Mouse (Mus musculus) CH12F3 (cell line): Measurements from ENCODE around the gene Ndufa5.

Source experiments
- in situ Hi-C: fragments of 300-500 bp; cut with MboI; formaldehyde crosslinking; loops from 2 replicates; pipeline ENCODE4 v1.14.3; 2020; ENCODE audit warnings: low sequenced_read_pairs

Gene Ndufa5

DNA sequence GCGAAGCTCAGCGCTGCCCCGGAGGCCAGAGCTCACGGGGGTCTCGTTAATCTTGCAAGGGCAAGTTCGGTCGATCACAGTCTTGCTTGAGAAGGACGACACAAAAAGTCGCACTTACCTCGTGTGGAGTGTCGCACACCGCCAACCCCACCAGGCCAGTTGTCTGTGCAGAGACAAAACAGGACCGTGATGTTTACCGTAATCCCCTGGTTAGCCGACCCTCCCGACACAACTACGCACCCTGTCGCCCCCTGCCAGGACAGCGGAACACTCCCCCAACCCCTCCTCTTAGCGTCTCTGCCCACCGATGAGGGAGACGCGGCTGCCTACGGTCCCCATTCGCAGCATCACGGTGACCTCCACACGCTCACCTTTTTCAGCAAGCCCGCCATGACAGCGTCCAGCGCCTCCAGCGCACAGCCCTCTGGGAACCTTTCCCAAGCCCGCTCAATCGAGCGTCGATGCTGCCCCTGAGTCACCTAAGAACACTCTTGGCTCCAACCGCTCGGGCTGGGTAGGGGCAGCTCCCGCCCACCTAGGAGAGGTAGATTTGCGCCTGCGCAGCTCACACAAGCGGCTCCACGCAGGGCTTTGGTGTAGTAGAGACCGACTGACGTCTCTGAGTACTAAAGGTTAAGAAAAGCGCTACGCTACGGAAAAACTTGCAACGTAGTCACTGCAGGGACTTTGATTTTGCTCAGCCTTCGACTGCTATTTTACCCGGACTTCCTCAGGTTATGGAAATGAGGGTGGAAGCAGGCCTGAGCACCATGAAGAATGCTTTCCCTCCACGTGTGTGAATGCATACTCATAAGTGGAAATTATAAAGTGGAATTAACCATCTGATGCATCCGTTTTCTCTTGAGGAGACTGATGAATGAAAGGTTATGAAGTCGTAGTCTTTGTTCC lies at the start of gene Ndufa5:
Gene Ndufa5, minus strand, starts transcription at position 859 of the 909 bp plus-strand sequence.
- in situ Hi-C loops = loop anchor here (10.0 kb wide), 1 partner anchor 97 kb away; no protein-coding TSS in a partner anchor

DNA sequence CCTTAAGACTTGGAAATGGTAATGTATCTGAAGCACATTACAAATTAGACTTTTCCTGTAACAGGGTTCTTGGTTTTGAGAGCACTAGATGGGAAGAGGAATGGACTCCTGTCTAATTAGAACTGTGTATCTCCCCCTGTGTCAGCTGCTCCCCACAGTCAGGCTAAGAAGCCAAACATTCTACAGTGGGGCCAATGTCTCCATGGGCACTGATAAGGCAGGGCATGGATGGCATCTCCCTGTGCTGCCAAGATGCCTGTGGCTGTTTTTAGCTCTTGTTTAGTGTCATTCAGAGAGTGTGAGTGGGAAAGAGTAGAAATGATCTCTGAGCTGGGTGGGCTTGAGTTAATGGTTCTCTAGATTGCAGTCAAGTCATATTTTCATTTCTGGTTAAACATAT lies 45.5 kb upstream of the Ndufa5 start:
- in situ Hi-C loops = no loop called here

DNA sequence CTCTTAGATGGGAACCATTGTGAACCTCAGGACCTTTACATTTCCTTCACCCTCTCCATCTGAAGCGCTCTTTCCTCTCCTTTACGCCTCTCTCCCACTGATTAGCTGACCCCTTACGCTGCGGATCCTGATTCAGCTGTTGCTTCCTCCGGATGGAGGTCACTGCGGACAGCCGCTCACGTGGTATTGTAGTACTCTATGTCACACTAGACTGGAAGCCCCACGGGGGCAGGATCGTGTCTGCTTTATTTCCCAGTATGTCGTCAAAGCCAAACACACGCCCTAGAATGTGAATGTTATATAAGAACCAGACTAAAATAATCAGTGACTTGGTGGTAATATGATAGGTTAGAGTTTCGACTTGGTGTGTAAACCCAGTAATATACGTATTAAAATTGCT lies 44.6 kb upstream of the Ndufa5 start:
- in situ Hi-C loops = no loop called here

DNA sequence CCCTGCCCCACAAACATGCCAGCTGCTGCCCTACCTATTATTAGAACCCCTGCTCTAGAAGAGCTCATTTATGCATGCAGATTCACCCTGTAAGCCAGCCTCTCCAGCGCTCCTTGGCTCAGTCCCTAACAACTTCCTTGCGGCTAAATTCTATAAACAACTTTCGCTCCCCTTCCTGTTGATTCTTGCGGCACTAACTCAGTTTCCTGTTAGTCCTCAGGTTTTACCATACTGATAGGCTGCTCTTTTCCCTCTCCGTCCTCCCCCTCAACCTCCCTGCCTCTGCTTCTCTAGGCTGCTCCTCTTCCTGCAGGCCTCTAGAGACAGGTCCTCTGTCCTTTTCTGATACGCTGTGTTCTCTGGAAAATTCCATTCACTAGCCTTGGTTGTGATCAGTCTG lies 43.3 kb upstream of the Ndufa5 start:
- in situ Hi-C loops = no loop called here

DNA sequence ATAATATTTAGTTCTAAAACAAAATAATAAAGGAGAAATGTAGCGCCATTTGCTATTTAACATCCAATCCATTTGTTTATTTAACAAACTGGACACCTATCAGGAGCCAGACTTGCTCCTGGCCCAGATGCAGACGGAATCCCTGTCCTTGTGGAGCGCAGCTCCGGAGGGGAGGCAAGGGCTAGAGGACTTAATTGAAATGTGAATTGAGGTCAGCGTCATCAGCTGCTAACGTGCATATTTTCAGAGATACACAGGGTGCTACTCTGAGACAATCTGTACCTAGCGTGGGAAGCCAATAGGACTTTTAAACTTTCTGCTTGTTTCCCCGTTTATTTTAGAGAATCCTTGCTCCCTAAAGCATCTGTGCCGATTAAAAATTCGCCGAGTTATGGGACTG lies 42.5 kb upstream of the Ndufa5 start:
- in situ Hi-C loops = no loop called here

DNA sequence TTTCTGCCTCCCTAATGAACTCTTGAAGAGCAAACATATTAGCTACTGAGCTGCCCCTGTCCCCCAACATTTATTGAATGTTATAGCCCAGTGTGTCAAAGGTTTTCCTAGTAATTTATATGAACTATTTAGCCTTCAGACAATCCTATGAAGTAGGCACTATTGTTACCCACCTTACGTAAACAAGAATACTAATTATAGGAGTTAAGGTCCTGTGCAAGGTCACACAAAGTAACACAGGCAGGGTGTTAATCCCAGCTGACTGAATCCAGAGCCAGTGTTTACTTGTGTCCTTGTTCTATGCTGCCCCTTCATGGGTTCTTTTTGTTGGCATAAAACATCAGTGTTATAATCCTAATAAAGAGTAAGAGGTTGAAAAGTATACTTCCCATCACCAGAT lies 41.9 kb upstream of the Ndufa5 start:
- in situ Hi-C loops = no loop called here

DNA sequence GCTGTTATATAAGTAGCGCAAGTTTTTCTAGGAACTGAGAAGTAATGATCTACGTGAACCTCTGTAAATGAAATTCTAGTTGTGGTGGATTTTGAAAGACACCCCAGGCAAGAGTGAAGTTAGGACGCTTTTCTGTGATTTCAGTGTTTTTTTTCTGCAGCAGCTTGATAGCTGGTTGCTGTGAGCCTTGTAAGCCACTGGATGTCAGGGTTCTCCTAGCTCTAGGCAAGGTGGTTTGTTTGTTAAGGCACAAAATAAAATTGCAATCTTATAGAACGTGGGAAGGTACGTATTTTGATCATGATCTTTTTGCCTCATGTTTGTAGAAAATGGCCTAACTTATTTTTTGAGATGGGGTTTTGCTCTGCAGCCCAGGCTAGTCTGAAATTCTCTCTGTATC lies 41.1 kb upstream of the Ndufa5 start:
- in situ Hi-C loops = no loop called here

DNA sequence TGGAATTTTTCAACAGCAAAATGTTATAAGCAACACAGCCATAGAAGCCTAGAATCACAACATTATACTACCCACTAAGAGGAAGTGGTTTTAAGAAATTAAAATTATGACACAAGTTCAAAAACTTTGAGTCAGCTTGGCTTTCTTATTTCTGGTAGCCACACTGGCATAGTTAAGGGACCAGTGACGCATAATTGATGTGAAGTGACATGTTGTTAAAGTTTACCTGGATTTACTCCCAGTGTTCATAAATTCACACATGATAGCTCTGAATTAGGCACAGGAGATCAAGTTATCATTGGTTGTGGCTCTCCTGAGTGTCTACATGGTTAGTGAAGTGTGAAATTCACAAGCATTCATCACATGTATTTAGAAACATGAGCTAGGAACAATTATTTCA lies 37.1 kb upstream of the Ndufa5 start:
- in situ Hi-C loops = no loop called here

DNA sequence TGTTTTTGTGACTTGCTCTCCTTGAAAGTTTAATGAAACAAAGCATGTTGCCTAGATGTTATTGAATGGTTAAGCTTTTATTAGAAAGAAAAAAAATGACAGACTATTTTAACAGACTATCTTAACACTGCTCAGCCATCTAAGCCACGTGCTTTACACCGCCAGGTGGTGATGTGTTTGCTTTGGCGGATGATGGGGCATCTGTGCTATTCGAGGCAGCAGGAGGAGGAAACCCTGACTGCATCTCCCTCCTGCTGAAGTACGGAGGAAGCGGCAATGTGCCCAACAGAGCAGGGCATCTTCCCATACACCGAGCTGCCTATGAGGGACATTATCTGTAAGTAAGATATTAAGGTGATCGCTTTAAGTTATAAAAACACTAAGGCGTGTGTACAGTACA lies 36.3 kb upstream of the Ndufa5 start:
- in situ Hi-C loops = no loop called here

DNA sequence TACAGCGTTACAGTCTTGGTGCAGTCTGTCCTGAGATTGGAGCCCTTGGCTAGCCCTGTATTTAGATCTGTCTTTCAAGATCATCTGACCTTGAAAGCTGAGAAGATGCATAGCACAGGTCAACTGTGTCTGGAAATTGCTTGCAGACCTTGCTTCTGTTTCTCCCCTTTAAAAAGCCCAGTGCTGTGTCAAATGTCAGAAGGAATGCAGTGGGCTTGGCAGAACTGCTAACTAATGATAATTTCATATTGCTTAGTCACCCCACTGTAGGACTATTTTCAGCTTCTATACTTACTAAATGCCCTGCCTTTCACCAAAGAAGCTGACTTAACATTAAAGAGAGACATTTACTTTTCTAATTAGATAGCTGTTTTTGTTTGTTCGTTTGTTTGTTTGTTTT lies 27.7 kb upstream of the Ndufa5 start:
- in situ Hi-C loops = no loop called here

DNA sequence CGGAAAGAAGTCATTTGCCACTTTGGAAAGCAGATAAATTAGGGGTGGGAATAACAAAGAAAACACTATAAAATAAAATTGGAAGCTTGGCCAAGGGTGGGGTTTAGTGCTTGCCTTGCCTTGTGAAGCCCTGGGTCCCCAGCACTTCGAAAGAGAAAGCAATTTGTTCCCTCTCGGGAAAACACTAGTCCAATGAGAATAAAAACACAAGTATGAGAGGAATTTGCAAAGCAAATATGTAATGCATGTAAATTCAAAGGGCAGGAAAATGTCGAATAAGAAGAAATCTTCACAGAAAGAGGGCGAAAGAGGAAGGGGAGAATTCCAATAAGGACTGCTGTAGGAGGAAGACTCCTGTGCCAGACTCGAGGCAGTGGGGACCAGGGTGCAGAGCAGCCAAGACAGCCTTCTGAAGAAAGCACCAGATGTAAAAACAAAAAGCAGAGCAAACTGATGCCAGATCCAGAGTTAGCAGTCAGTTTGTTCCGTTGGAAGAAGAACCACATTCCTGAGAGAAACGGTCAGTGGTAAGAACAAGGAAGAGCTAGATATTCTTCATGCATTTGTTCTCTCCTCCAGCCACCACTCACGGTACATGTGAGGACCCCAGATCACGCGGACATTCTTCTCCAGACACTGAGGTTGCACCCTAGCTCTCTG lies 26.7 kb upstream of the Ndufa5 start:
- in situ Hi-C loops = no loop called here

DNA sequence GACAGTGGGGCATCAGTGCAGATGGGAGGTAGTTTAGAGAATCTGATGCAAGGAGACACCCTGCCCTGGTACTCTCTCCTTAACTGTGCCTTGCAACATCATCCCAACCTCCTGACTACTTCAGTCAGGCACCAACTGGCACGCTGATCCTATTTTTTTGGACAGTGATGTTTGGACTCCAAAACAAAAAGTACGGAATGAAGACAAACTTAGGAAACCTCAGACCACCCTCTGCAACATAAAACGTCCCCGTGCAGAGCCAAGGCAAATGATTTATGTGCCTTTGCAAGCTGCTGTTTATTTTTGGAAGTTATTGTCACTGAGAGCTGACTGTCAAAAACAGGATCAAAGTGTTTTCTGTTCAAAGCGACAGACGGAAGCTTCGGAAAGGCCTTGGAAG lies 24.2 kb upstream of the Ndufa5 start:
- in situ Hi-C loops = no loop called here

DNA sequence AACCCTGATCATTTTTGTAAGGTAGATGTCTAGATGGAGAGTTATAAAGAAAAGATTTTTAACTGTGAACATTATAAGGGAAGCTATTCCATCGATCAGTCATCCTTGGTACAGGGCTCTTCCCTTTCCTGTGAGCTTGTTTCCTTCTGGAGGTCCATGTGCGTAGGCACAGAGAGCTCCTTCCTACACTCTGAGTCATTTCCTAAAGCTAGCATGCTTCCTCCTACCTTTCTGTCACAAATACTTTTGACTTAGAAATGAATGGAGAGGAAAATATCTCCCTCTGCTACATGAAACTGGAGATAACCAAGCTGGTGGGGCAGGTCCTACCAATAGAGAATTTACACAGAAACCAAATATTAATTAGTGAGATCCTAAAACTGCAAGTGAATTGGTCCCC lies 22.0 kb upstream of the Ndufa5 start:
- in situ Hi-C loops = loop anchor here (10.0 kb wide), 1 partner anchor 55 kb away; no protein-coding TSS in a partner anchor

DNA sequence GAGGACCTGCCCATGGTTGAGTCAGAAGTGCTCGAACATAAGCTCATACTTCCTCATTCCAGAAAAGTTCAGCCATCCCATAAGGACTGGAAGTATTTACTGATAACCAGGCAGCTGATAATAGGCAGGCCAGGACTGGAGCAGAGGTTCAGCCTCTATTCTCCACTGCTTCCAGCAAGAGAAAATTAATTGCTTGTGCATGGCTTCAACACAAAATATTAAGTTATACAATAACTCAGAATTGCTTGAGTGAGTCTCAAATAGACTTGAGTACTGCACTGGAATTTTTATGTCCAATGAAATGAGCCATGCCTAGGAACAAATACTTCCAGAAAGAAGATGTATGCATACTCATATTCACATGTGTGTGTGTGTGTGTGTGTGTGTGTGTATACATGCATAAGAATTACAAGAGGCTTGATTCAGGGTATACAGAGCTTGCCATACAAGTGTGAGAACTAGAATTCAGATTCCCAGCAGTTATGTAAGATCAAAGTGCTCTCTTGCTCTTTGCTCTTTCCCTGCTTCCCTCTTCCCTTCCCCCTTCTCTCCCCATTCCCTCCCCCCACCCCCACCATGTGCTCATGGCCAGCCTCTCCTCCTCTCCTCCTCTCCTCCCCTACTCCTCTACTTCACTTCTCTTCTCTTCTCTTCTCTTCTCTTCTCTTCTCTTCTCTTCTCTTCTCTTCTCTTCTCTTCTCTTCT lies 19.1 kb upstream of the Ndufa5 start:
- in situ Hi-C loops = loop anchor here (10.0 kb wide), 1 partner anchor 58 kb away; no protein-coding TSS in a partner anchor

DNA sequence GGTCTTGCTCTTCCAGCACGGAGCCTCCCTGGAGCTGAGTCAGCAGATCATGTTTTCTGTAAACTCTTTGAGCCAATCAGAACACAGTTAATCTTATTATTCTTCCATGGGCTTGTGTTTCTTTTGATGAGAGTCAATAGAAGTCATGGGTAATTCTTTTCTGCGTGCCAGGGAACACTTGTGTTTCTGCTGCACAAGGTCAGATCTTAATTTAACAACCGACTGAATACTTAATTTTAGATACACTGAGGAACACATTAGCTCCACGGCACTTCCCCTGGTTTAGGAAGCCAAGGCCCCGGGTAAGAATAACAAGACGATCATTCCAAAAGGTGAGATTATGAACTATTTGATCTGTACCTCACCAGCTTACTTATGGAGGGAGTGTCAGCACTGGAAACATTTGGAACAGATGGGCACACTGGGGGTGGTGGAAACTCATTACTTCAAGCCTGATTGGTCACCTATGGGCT lies 15.3 kb upstream of the Ndufa5 start:
- in situ Hi-C loops = loop anchor here (10.0 kb wide), 1 partner anchor 62 kb away; no protein-coding TSS in a partner anchor

DNA sequence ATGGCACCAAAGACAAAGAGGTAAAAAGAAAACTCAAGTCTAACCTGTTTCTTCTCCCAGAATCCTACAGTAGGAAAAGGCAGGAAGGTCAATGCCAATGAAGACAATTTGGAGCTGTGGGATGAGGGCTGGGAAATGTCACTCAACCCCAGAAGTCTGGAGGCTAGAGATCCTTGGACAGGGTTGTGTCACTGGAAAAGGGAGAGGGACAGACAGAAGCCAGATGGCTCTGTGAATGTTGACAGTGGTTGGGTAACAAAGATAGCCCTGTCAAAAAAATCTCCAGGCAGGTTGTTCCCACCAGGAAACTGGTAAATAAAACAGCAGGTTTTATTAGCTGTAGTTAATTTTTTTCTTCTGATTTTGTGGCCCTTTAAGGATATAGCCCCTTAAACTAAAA lies 14.6 kb upstream of the Ndufa5 start:
- in situ Hi-C loops = loop anchor here (10.0 kb wide), 1 partner anchor 62 kb away; no protein-coding TSS in a partner anchor

DNA sequence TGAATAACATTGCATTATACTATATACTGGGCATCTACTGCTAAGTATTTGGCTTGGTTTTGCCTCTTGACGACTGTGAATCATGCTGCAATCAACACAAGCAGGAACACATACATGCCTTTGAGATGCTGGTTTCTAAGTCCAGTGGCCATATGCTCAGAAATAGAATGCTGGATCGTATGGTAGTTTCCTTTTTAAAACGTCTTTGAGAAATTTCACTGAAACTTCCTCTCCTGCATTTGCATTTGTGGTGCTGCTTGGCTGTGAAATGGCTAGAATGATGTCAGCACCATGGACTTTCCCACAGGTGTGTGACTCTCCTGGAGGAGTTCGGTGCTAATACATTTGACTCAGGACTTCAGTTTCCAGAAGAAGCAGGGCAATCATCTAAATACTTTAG lies 12.3 kb upstream of the Ndufa5 start:
- in situ Hi-C loops = loop anchor here (10.0 kb wide), 1 partner anchor 65 kb away; no protein-coding TSS in a partner anchor

DNA sequence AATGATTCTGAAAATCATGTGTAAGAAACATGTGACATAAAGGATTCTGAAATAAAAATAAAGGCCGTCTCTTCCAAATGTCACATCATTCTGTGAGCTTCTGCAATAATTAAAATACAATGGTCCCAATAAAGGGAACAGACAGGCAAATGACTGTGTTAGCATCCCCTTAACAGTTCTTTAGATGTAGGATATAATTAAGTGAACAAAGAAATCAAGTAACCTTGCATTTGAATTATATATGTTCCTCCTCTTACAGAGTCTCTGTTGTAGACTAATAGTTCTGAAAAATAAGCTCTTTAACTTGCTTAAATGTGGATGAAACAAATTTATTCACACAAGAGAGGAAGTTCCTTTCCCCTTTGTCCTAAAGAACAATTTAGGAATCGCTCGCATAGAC lies 10.6 kb upstream of the Ndufa5 start:
- in situ Hi-C loops = no loop called here

DNA sequence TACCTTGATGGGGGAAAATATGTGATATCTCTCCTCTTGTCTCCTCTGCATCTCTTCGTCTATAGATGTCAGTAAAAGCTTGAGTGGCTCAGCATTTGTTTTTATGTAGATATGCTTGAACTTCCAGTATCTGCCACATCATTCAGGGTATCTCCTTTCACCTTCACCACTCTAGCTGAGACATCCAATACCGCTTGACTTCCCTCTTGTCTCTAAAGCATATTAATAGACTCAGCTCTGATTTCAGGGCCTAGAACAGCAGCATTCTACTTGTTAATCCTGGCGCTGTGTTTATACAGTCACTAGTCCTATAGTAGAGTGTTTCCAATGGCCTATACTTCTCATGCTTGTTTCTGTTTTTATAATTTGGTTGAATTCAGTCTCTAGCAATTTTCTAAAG lies 5.0 kb upstream of the Ndufa5 start:
- in situ Hi-C loops = no loop called here

DNA sequence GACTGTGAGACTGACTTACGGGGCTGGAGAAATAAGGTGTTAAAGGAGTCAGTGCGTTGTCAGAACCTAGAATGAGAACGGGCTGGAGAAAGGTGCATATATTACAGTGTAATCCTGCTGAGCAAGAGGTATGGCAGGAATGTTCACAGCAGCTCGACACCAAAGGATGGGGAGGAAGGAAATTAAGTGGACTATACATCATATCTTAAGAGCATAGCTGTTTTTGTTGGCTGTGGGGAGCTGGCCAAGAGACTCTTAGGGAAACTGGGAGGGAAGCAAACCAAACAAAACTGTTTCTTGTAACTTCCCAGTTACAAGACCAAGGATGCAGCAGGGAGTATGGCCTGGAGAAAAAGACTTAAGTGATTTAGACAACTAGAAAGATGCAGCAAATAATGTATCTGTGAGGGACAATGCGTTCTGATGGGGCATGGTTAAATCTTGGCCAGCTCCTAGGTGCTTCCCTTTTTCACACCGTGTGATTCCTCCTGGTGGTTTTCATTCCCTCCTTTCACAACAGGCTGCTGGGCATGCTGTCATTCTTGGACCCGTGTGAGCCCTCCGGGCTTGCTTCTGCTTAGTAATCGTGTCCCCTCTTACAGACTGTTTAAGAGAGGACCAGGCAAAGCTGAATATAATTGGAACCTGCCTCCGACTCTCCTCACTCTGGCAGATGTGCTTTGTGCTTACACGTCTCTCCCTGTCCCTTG lies 3.1 kb upstream of the Ndufa5 start:
- in situ Hi-C loops = no loop called here

DNA sequence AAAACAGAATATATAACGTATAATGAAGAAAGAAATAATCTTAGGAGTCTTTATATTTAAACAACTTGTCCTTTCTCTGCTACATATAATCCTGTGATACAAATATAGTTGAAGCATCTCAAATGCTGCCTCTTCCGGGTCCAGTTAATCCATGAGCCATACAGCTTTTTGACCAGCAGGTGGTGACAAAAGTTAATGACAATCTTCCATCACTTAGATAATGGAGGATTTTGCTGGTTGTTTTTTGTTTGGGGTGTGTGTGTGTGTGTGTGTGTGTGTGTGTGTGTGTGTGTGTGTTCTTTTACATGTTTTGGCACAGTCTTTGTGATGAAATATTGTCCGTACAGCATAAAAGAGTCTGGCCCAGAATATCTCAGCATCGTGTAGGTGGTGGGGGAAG lies 2.4 kb upstream of the Ndufa5 start:
- in situ Hi-C loops = no loop called here
